8 mouse cellular contexts compared by ENCODE assay signal in genomic region chr2:164786388-164786885, GRCm38 (mm10). TPM values are rescaled to one million over a fixed set of nuclear protein-coding genes. Genes with fewer than 3 reads are reported as not detected.
A peak's percentile ranks its signal among the peaks of the same experiment; 100 is the strongest.
DNase-seq lines count a peak whose midpoint lies in the region; ATAC-seq and TF ChIP-seq lines count a peak whose summit lies in the region.

No protein-coding gene starts in this region.

- TF ChIP-seq CTCF in left cerebral cortex, adult 2 months (IDR thresholded peaks at IDR 0.05): no peak

- peaks cover 35% of the 10 kb centered on the region for H3K4me1 ChIP-seq in embryonic facial prominence, embryonic 13.5 days
- peaks cover 20% of the 10 kb centered on the region for H3K4me1 ChIP-seq in intestine, embryonic 16.5 days (ENCODE audit: control insufficient read depth, insufficient read depth, low read length)
- peaks cover 11% of the 10 kb centered on the region for H3K4me1 ChIP-seq in midbrain, embryonic 12.5 days

- H3K36me3 ChIP-seq in embryonic facial prominence, embryonic 13.5 days: peaks cover 19% of the 10 kb centered on the region
- peaks cover 9% of the 10 kb centered on the region; the same call in 1 of the 2 replicates for H3K36me3 ChIP-seq in intestine, embryonic 16.5 days (ENCODE audit: control insufficient read depth, insufficient read depth, low read length)
- peaks cover 11% of the 10 kb centered on the region; the same call in 1 of the 2 replicates for H3K36me3 ChIP-seq in midbrain, embryonic 12.5 days

- no peak for ATAC-seq in embryonic facial prominence, embryonic 13.5 days (ENCODE audit: insufficient number of reproducible peaks, insufficient read depth, low FRiP score, low TSS enrichment, low read depth)
- peak; percentile 19 for ATAC-seq in intestine, embryonic 16.5 days
- peak; percentile 14; the same call in 1 of the 2 replicates for ATAC-seq in midbrain, embryonic 12.5 days (ENCODE audit: low FRiP score, low read depth)
- no peak for ATAC-seq in inflammation-experienced regulatory T-cells, adult 6 months

- peak overlapping the region; percentile 96 for H3K27ac ChIP-seq in left cerebral cortex, adult 2 months
- peak overlapping the region; percentile 84; the same call in 1 of the 2 replicates for H3K27ac ChIP-seq in embryonic facial prominence, embryonic 13.5 days
- peak overlapping the region; percentile 96 for H3K27ac ChIP-seq in intestine, embryonic 16.5 days (ENCODE audit: low read length)
- no peak overlapping the region for H3K27ac ChIP-seq in midbrain, embryonic 12.5 days (replicated peaks)

- H3K9ac ChIP-seq in embryonic facial prominence, embryonic 13.5 days: peak overlapping the region; percentile 85
- peak overlapping the region; percentile 87 for H3K9ac ChIP-seq in intestine, embryonic 16.5 days (ENCODE audit: low read depth, low read length)
- H3K9ac ChIP-seq in midbrain, embryonic 12.5 days (replicated peaks): peak overlapping the region; percentile 60

- no peak for DNase-seq in left cerebral cortex, adult 2 months (ENCODE audit: extremely low spot score in 1 of 2, low spot score in 2 of 2)
- DNase-seq in left cerebral cortex, adult 9 months (ENCODE audit: low spot score in 2 of 2): no peak
- DNase-seq in thymus, postnatal 4 days: no peak
- no peak for DNase-seq in thymus, postnatal 25 days

- intact Hi-C loops in left cerebral cortex, adult 2 months (cut with DNase I): loop anchor here (5.0 kb wide), 1 partner anchor 109 kb away; no protein-coding TSS in a partner anchor

- H3K9me3 ChIP-seq in embryonic facial prominence, embryonic 13.5 days: no peaks in the 10 kb centered on the region
- no peaks in the 10 kb centered on the region for H3K9me3 ChIP-seq in intestine, embryonic 16.5 days (ENCODE audit: control insufficient read depth, low read length)
- H3K9me3 ChIP-seq in midbrain, embryonic 12.5 days: no peaks in the 10 kb centered on the region

- H3K4me3 ChIP-seq in left cerebral cortex, adult 2 months: peak overlapping the region; percentile 89
- peak overlapping the region; percentile 72 for H3K4me3 ChIP-seq in embryonic facial prominence, embryonic 13.5 days
- H3K4me3 ChIP-seq in intestine, embryonic 16.5 days (ENCODE audit: low read length): peak overlapping the region; percentile 66
- peak overlapping the region; percentile 64 for H3K4me3 ChIP-seq in midbrain, embryonic 12.5 days

- no peaks in the 10 kb centered on the region for H3K27me3 ChIP-seq in embryonic facial prominence, embryonic 13.5 days
- no peaks in the 10 kb centered on the region for H3K27me3 ChIP-seq in intestine, embryonic 16.5 days (replicated peaks; ENCODE audit: control insufficient read depth, insufficient read depth, low read length)
- 0 out of 2 replicates have a peak, but pooled peaks cover 4% of the 10 kb centered on the region for H3K27me3 ChIP-seq in midbrain, embryonic 12.5 days

- peak overlapping the region; percentile 89 for H3K4me2 ChIP-seq in embryonic facial prominence, embryonic 13.5 days
- H3K4me2 ChIP-seq in intestine, embryonic 16.5 days (ENCODE audit: low read depth, low read length): peak overlapping the region; percentile 64
- H3K4me2 ChIP-seq in midbrain, embryonic 12.5 days (replicated peaks): peak overlapping the region; percentile 82

- WGBS in embryonic facial prominence, embryonic 13.5 days: 11% methylated on average over 15 of the region's 15 CpGs
- 11% methylated on average over 15 of the region's 15 CpGs for WGBS in intestine, embryonic 16.5 days
- 11% methylated on average over 15 of the region's 15 CpGs for WGBS in midbrain, embryonic 12.5 days

RNA-seq across cellular contexts. Expression of gene Snx21, which starts 0.8 kb away (rescaled TPM):
- 10 to 100 TPM; 54.4 to 57.2 TPM for total RNA-seq in left cerebral cortex, adult 2 months (2021)
- polyA plus RNA-seq in embryonic facial prominence, embryonic 13.5 days (2015; fragmentation: Nextera tagmentation; extraction: Ambion mirVana): 23.4 and 25.0 TPM in 2 replicates
- 18.3 and 19.6 TPM in 2 replicates for polyA plus RNA-seq in intestine, embryonic 16.5 days (2015; fragmentation: Nextera tagmentation; extraction: Ambion mirVana)
- polyA plus RNA-seq in midbrain, embryonic 12.5 days (2016; fragmentation: Nextera tagmentation; extraction: Ambion mirVana): 14.4 and 18.3 TPM in 2 replicates
- 1 to 10 TPM; 5.2 to 9.7 (median 6.4) TPM for polyA plus RNA-seq in inflammation-experienced regulatory T-cells, adult 6 months (2017; shearing (Covaris generic))

RNA-seq across cellular contexts. Expression of gene Tnnc2, which starts 6.7 kb away (rescaled TPM):
- total RNA-seq in left cerebral cortex, adult 2 months (2021): 1 to 10 TPM in 1 of 2 experiments, not detected in 1; 1.1 TPM
- 16.7 and 17.2 TPM in 2 replicates for polyA plus RNA-seq in embryonic facial prominence, embryonic 13.5 days (2015; fragmentation: Nextera tagmentation; extraction: Ambion mirVana)
- polyA plus RNA-seq in intestine, embryonic 16.5 days (2015; fragmentation: Nextera tagmentation; extraction: Ambion mirVana): 3.2 and 3.9 TPM in 2 replicates
- polyA plus RNA-seq in midbrain, embryonic 12.5 days (2016; fragmentation: Nextera tagmentation; extraction: Ambion mirVana): 0.52 and 0.77 TPM in 2 replicates
- polyA plus RNA-seq in inflammation-experienced regulatory T-cells, adult 6 months (2017; shearing (Covaris generic)): not detected

RNA-seq across cellular contexts. Expression of gene Ube2c, which starts 16.7 kb away (rescaled TPM):
- under 1 TPM in 1 of 2 experiments, not detected in 1; 0.36 TPM for total RNA-seq in left cerebral cortex, adult 2 months (2021)
- 410 and 448 TPM in 2 replicates for polyA plus RNA-seq in embryonic facial prominence, embryonic 13.5 days (2015; fragmentation: Nextera tagmentation; extraction: Ambion mirVana)
- 360 and 426 TPM in 2 replicates for polyA plus RNA-seq in intestine, embryonic 16.5 days (2015; fragmentation: Nextera tagmentation; extraction: Ambion mirVana)
- polyA plus RNA-seq in midbrain, embryonic 12.5 days (2016; fragmentation: Nextera tagmentation; extraction: Ambion mirVana): 438 and 455 TPM in 2 replicates
- 100 to 1,000 TPM in 1 of 3 experiments, 10 to 100 TPM in 1, 1 to 10 TPM in 1; 7.9 to 171 (median 15.0) TPM for polyA plus RNA-seq in inflammation-experienced regulatory T-cells, adult 6 months (2017; shearing (Covaris generic))

RNA-seq across cellular contexts. Expression of gene Acot8, which starts 18.2 kb away (rescaled TPM):
- total RNA-seq in left cerebral cortex, adult 2 months (2021): 10 to 100 TPM; 26.6 to 28.3 TPM
- polyA plus RNA-seq in embryonic facial prominence, embryonic 13.5 days (2015; fragmentation: Nextera tagmentation; extraction: Ambion mirVana): 18.4 and 19.5 TPM in 2 replicates
- 37.5 and 39.5 TPM in 2 replicates for polyA plus RNA-seq in intestine, embryonic 16.5 days (2015; fragmentation: Nextera tagmentation; extraction: Ambion mirVana)
- 13.4 and 16.5 TPM in 2 replicates for polyA plus RNA-seq in midbrain, embryonic 12.5 days (2016; fragmentation: Nextera tagmentation; extraction: Ambion mirVana)
- polyA plus RNA-seq in inflammation-experienced regulatory T-cells, adult 6 months (2017; shearing (Covaris generic)): 10 to 100 TPM; 34.5 to 45.6 (median 39.3) TPM

RNA-seq across cellular contexts. Expression of gene Zswim3, which starts 18.5 kb away (rescaled TPM):
- 1 to 10 TPM; 8.6 to 9.0 TPM for total RNA-seq in left cerebral cortex, adult 2 months (2021)
- polyA plus RNA-seq in embryonic facial prominence, embryonic 13.5 days (2015; fragmentation: Nextera tagmentation; extraction: Ambion mirVana): 7.0 and 7.9 TPM in 2 replicates
- 9.3 and 10.3 TPM in 2 replicates for polyA plus RNA-seq in intestine, embryonic 16.5 days (2015; fragmentation: Nextera tagmentation; extraction: Ambion mirVana)
- polyA plus RNA-seq in midbrain, embryonic 12.5 days (2016; fragmentation: Nextera tagmentation; extraction: Ambion mirVana): 10.8 and 12.1 TPM in 2 replicates
- polyA plus RNA-seq in inflammation-experienced regulatory T-cells, adult 6 months (2017; shearing (Covaris generic)): 1 to 10 TPM; 3.7 to 6.1 (median 4.8) TPM

Comparison
In these comparisons a context has a peak if more than half of its experiments do, and no peak if none do; other contexts are left out.
1. ATAC-seq: peak in intestine, embryonic 16.5 days (single experiment) and midbrain, embryonic 12.5 days (single experiment); none in embryonic facial prominence, embryonic 13.5 days (single experiment) and inflammation-experienced regulatory T-cells, adult 6 months (single experiment).
2. Peak in every context shown above with its lines, with median percentiles within 50 percentile points of each other: H3K4me3 ChIP-seq, H3K4me2 ChIP-seq and H3K9ac ChIP-seq.